Mouse (Mus musculus): ENCODE data around the gene Pom121l2.

- TF ChIP-seq CTCF (IDR thresholded peaks at IDR 0.05; ENCODE audit: low read depth) (no peak), EP300 (optimal IDR thresholded peaks at IDR 0.05) (no peak)
Observed at GRCm38 (mm10) chr13:22033741-22034442, 52.9 kb downstream of the Pom121l2 start.

All from stomach, postnatal 0 days (tissue).